23 mouse cellular contexts compared by ENCODE assay signal in genomic region chr16:17851331-17851730, GRCm38 (mm10). TPM values are rescaled to one million over a fixed set of nuclear protein-coding genes. Genes with fewer than 3 reads are reported as not detected.
"Had no signal": no experiment of that assay in that cellular context is flagged by ENCODE, and none has a peak within 500 bp of the region (broad histone marks: within the 10 kb centered on the region; RNA-seq: fewer than 3 reads in every experiment).

No protein-coding gene starts in this region.

- H3K9ac ChIP-seq: liver, postnatal 0 days; lung, embryonic 15.5 days; midbrain, embryonic 12.5 days; midbrain, embryonic 15.5 days; neural tube, embryonic 12.5 days had no signal

- DNase-seq: liver, postnatal 0 days; lung, adult 2 months; lung, postnatal 14 days; lung, postnatal 36 days; retina, postnatal 1 day; right cerebral cortex, adult 18-20 months; right cerebral cortex, postnatal 25 days; right cerebral cortex, postnatal 4 days; spleen, adult 18-20 months; thymus, adult 18-20 months; thymus, postnatal 14 days; thymus, postnatal 36 days had no signal

- H3K27me3 ChIP-seq: lung, embryonic 15.5 days; megakaryocyte, embryonic 14.5 days; midbrain, embryonic 12.5 days; midbrain, embryonic 15.5 days; neural tube, embryonic 12.5 days had no signal

- H3K9me3 ChIP-seq: lung, embryonic 15.5 days; megakaryocyte, embryonic 14.5 days; midbrain, embryonic 12.5 days; midbrain, embryonic 15.5 days; neural tube, embryonic 12.5 days had no signal

- H3K4me1 ChIP-seq: lung, embryonic 15.5 days; megakaryocyte, embryonic 14.5 days; midbrain, embryonic 12.5 days; neural tube, embryonic 12.5 days had no signal

- H3K27ac ChIP-seq: lung, embryonic 15.5 days; macrophage; midbrain, embryonic 12.5 days; midbrain, embryonic 15.5 days; neural tube, embryonic 12.5 days had no signal

- ATAC-seq: liver, postnatal 0 days; lung, postnatal 0 days; midbrain, embryonic 15.5 days had no signal

- H3K4me3 ChIP-seq: lung, embryonic 15.5 days; megakaryocyte, embryonic 14.5 days; midbrain, embryonic 12.5 days; midbrain, embryonic 15.5 days; neural tube, embryonic 12.5 days had no signal

- H3K4me2 ChIP-seq: lung, embryonic 15.5 days; midbrain, embryonic 12.5 days; midbrain, embryonic 15.5 days; neural tube, embryonic 12.5 days had no signal

RNA-seq across cellular contexts. Expression of gene B830017H08Rik, which starts 18.4 kb away (rescaled TPM):
- polyA plus RNA-seq: liver, postnatal 0 days; lung, embryonic 15.5 days; lung, postnatal 0 days; macrophage; small intestine, adult 2 months; stomach, embryonic 14.5 days; stomach, embryonic 16.5 days; thymus, postnatal 0 days had no signal

RNA-seq across cellular contexts. Expression of gene Gm20518, which starts 40.1 kb away (rescaled TPM):
- polyA plus RNA-seq: liver, postnatal 0 days; macrophage had no signal

RNA-seq across cellular contexts. Expression of gene Tssk1, which starts 42.7 kb away (rescaled TPM):
- polyA plus RNA-seq: lung, postnatal 0 days; macrophage; midbrain, embryonic 15.5 days had no signal
